Mouse (Mus musculus) limb, embryonic 11.5 days (tissue): ENCODE measurements around the gene Gm11361. TPM values are rescaled to one million over a fixed set of nuclear protein-coding genes. Genes with fewer than 3 reads are reported as not detected.

Source experiments
- polyA plus RNA-seq: library from polyadenylated mRNA; unstranded; fragments of >200 nt; fragmentation: Nextera tagmentation; extraction: Ambion mirVana; gene quantifications from 2 replicates; pipeline ENCODE4 v1.2.1, GENCODE M21; 2014

The Gm11361 gene
- polyA plus RNA-seq, 1 experiment from 2014 or later, result 3.6 TPM

Other genes starting within 250 kb of the Gm11361 start
- gene Prl4a1, start 241.3 kb upstream of the Gm11361 start, polyA plus RNA-seq, result not detected in 2 replicates
- not detected in 2 replicates for gene Prl5a1, start 115.0 kb upstream of the Gm11361 start, polyA plus RNA-seq